21 mouse cellular contexts compared by ENCODE assay signal in the genomic region with DNA sequence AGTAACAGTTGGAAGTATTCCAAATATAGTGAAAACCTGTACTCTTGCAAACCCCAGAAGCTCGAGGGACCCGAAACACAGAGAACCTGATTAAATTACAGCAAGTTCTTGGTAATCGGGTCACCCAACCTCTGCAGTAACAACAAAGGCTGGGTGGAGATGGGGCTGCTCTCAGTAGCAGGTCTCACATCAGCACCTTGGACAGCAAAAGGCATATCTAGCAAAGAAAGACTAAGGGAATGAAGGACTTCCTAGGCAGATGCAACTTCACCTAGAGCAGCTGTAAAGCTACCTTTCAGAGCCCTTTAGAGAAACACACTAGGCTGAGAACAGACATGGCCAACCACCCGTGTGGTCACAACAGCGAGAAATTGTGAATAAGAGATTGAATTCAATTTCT.
DNase-seq lines count a peak whose midpoint lies in the region; ATAC-seq and TF ChIP-seq lines count a peak whose summit lies in the region.
"Had no signal": no experiment of that assay in that cellular context is flagged by ENCODE, and none has a peak within 500 bp of the region (broad histone marks: within the 10 kb centered on the region; RNA-seq: fewer than 3 reads in every experiment).

No protein-coding gene starts in this region.

- no peaks in the 10 kb centered on the region for H3K36me3 ChIP-seq in kidney, postnatal 0 days (ENCODE audit: insufficient read depth, low read length)
- no peaks in the 10 kb centered on the region for H3K36me3 ChIP-seq in ES-E14 (ENCODE audit: control insufficient read depth, insufficient read depth, low read length, poor library complexity, severe bottlenecking)
- no peaks in the 10 kb centered on the region for H3K36me3 ChIP-seq in embryonic facial prominence, embryonic 10.5 days (replicated peaks)
- H3K36me3 ChIP-seq: embryonic facial prominence, embryonic 15.5 days; limb, embryonic 13.5 days; lung, embryonic 15.5 days; neural tube, embryonic 13.5 days had no signal

- in situ Hi-C loops in ES-E14 (cut with MboI; ENCODE audit: low sequenced_read_pairs in 2 of 2, unreplicated experiment in 2 of 2): no loop called here

- no peak overlapping the region for H3K4me2 ChIP-seq in kidney, postnatal 0 days (ENCODE audit: low read length)
- H3K4me2 ChIP-seq: embryonic facial prominence, embryonic 15.5 days; forebrain, embryonic 13.5 days; heart, embryonic 11.5 days; hindbrain, embryonic 14.5 days; limb, embryonic 13.5 days; lung, embryonic 15.5 days; neural tube, embryonic 13.5 days had no signal

- no peak overlapping the region for H3K4me3 ChIP-seq in kidney, postnatal 0 days (replicated peaks; ENCODE audit: low read depth, low read length)
- no peak overlapping the region for H3K4me3 ChIP-seq in ES-E14 (ENCODE audit: insufficient read depth in 1 of 2, low read depth in 1 of 2, low read length in 2 of 2, poor library complexity in 1 of 2, severe bottlenecking in 1 of 2)
- no peak overlapping the region for H3K4me3 ChIP-seq in embryonic facial prominence, embryonic 10.5 days
- H3K4me3 ChIP-seq: embryonic facial prominence, embryonic 15.5 days; forebrain, embryonic 13.5 days; limb, embryonic 13.5 days; lung, embryonic 15.5 days; neural tube, embryonic 13.5 days had no signal

- 66% methylated on average over 5 of the region's 5 CpGs for WGBS in kidney, postnatal 0 days
- WGBS in embryonic facial prominence, embryonic 10.5 days: 78% methylated on average over 5 of the region's 5 CpGs

- TF ChIP-seq CTCF in kidney, postnatal 0 days (IDR thresholded peaks at IDR 0.05; ENCODE audit: low read depth): no peak

- H3K9ac ChIP-seq in kidney, postnatal 0 days (ENCODE audit: low read depth, low read length): no peak overlapping the region
- no peak overlapping the region for H3K9ac ChIP-seq in ES-E14 (ENCODE audit: insufficient read depth, low read depth, low read length, poor library complexity, severe bottlenecking)
- H3K9ac ChIP-seq: embryonic facial prominence, embryonic 15.5 days; forebrain, embryonic 13.5 days; hindbrain, embryonic 14.5 days; limb, embryonic 13.5 days; lung, embryonic 15.5 days; neural tube, embryonic 13.5 days had no signal

- no peaks in the 10 kb centered on the region for H3K4me1 ChIP-seq in kidney, postnatal 0 days (replicated peaks; ENCODE audit: insufficient read depth, low read length)
- no peaks in the 10 kb centered on the region for H3K4me1 ChIP-seq in ES-E14 (ENCODE audit: control insufficient read depth in 2 of 2, insufficient read depth in 2 of 2, low read length in 2 of 2, poor library complexity in 1 of 2)
- no peaks in the 10 kb centered on the region for H3K4me1 ChIP-seq in embryonic facial prominence, embryonic 10.5 days
- H3K4me1 ChIP-seq: embryonic facial prominence, embryonic 15.5 days; forebrain, embryonic 13.5 days; limb, embryonic 13.5 days; lung, embryonic 15.5 days; neural tube, embryonic 13.5 days had no signal

- no peaks in the 10 kb centered on the region for H3K9me3 ChIP-seq in kidney, postnatal 0 days (replicated peaks; ENCODE audit: low read length)
- H3K9me3 ChIP-seq in ES-E14 (ENCODE audit: control insufficient read depth, insufficient read depth, low read depth, low read length): no peaks in the 10 kb centered on the region
- H3K9me3 ChIP-seq in embryonic facial prominence, embryonic 10.5 days: no peaks in the 10 kb centered on the region
- H3K9me3 ChIP-seq: embryonic facial prominence, embryonic 15.5 days; forebrain, embryonic 13.5 days; limb, embryonic 13.5 days; lung, embryonic 15.5 days; neural tube, embryonic 13.5 days had no signal

- no peaks in the 10 kb centered on the region for H3K27me3 ChIP-seq in kidney, postnatal 0 days (ENCODE audit: insufficient read depth, low read length)
- H3K27me3 ChIP-seq in embryonic facial prominence, embryonic 10.5 days (replicated peaks; ENCODE audit: low read depth, poor library complexity, severe bottlenecking): no peaks in the 10 kb centered on the region
- H3K27me3 ChIP-seq: embryonic facial prominence, embryonic 15.5 days; forebrain, embryonic 13.5 days; limb, embryonic 13.5 days; lung, embryonic 15.5 days; neural tube, embryonic 13.5 days had no signal

- ATAC-seq in kidney, postnatal 0 days (replicated peaks; ENCODE audit: low FRiP score, low read depth): no peak
- ATAC-seq: forebrain, embryonic 13.5 days had no signal

- DNase-seq in kidney, postnatal 0 days (ENCODE audit: low spot score): peak; percentile 68
- DNase-seq in kidney, adult 8-10 months: no peak
- DNase-seq in 3T3-L1 (ENCODE audit: low read depth, low spot score): peak; percentile 59
- DNase-seq in ES-E14 (ENCODE audit: low read depth, low spot score): peak; percentile 36
- DNase-seq in embryonic facial prominence, embryonic 10.5 days (ENCODE audit: low spot score): peak; percentile 19
- no peak for DNase-seq in right cerebral cortex, postnatal 14 days
- no peak for DNase-seq in adrenal gland, adult 8-10 months
- DNase-seq in urinary bladder, postnatal 36 days (ENCODE audit: low spot score in 2 of 2): no peak
- DNase-seq: cerebellum, adult 8-10 months; kidney, adult 2 months; layer of hippocampus, postnatal 36 days; midbrain, embryonic 14.5 days; right cerebral cortex, postnatal 25 days; thymus, postnatal 25 days had no signal

- H3K27ac ChIP-seq in kidney, postnatal 0 days: no peak overlapping the region
- H3K27ac ChIP-seq in ES-E14 (ENCODE audit: insufficient read depth, low read depth, low read length, poor library complexity, severe bottlenecking): no peak overlapping the region
- no peak overlapping the region for H3K27ac ChIP-seq in embryonic facial prominence, embryonic 10.5 days (replicated peaks)
- H3K27ac ChIP-seq: embryonic facial prominence, embryonic 15.5 days; forebrain, embryonic 13.5 days; hindbrain, embryonic 14.5 days; limb, embryonic 13.5 days; lung, embryonic 15.5 days; neural tube, embryonic 13.5 days had no signal

TF ChIP-seq in ES-E14, 5 proteins besides CTCF, POLR2A, EP300 and RAD21:
- TF ChIP-seq ZC3H11A (IDR thresholded peaks at IDR 0.05; ENCODE audit: borderline replicate concordance, low read depth, low read length): no peak
- TF ChIP-seq MAFK (IDR thresholded peaks at IDR 0.05; ENCODE audit: insufficient read depth, low read depth, low read length): no peak
- no peak for TF ChIP-seq CHD2 (IDR thresholded peaks at IDR 0.05; ENCODE audit: low read depth, low read length)
- no peak for TF ChIP-seq ZNF384 (IDR thresholded peaks at IDR 0.05; ENCODE audit: low read depth, low read length)
- no peak for TF ChIP-seq HCFC1 (IDR thresholded peaks at IDR 0.05; ENCODE audit: borderline replicate concordance, insufficient read depth, low read length)
TF ChIP-seq in ES-E14: peak in this region for 0.

Comparison
In these comparisons a context has a peak if more than half of its experiments do, and no peak if none do; other contexts are left out.
1. DNase-seq: peak in kidney, postnatal 0 days (single experiment), 3T3-L1 (single experiment), ES-E14 (single experiment) and embryonic facial prominence, embryonic 10.5 days (single experiment); none in kidney, adult 8-10 months (0 of 2), right cerebral cortex, postnatal 14 days (single experiment), adrenal gland, adult 8-10 months (single experiment) and urinary bladder, postnatal 36 days (0 of 2).